Mouse (Mus musculus) midbrain, embryonic 16.5 days (tissue): ENCODE results near the gene Serpina11. TPM values are rescaled to one million over a fixed set of nuclear protein-coding genes. Genes with fewer than 3 reads are reported as not detected.
"Not testable (repeated sequence)": the region's sequence is repeated elsewhere in the genome, so short reads cannot be mapped to it uniquely, and the experiment has no call there.

Experiments used
- ATAC-seq: fragments of 200-750 bp; cut with Nextera tagmentation; 2 replicates; pipeline ENCODE4 v1.8.0; 2017; ENCODE audit warnings: moderate TSS enrichment
- H3K27ac ChIP-seq: fragments of 300-500 bp; sonication (generic); 2 replicates; pipeline ENCODE4 v1.5.1; 2014; ENCODE audit warnings: mild to moderate bottlenecking, low read length, mixed read lengths
- H3K27me3 ChIP-seq: fragments of 300-500 bp; sonication (generic); 2 replicates; pipeline ENCODE4 v1.6.1; 2014; ENCODE audit warnings: low read depth, low read length, mixed read lengths; ENCODE audit not compliant: control insufficient read depth, insufficient read depth
- H3K36me3 ChIP-seq: fragments of 300-500 bp; sonication (generic); 2 replicates; pipeline ENCODE4 v1.6.1; 2014; ENCODE audit warnings: mild to moderate bottlenecking, low read length, moderate library complexity, mixed read lengths; ENCODE audit not compliant: control insufficient read depth, insufficient read depth
- H3K4me1 ChIP-seq: fragments of 300-500 bp; sonication (generic); 2 replicates; pipeline ENCODE4 v1.6.1; 2014; ENCODE audit warnings: mild to moderate bottlenecking, low read length, mixed read lengths; ENCODE audit not compliant: control insufficient read depth, insufficient read depth
- H3K4me2 ChIP-seq: fragments of 300-500 bp; sonication (generic); 2 replicates; pipeline ENCODE4 v1.6.1; 2014; ENCODE audit warnings: mild to moderate bottlenecking, low read length, mixed read lengths
- H3K4me3 ChIP-seq: fragments of 300-500 bp; sonication (generic); 2 replicates; pipeline ENCODE4 v1.5.1; 2014; ENCODE audit warnings: low read depth, mild to moderate bottlenecking, low read length, moderate library complexity, mixed read lengths
- H3K9ac ChIP-seq: fragments of 300-500 bp; sonication (generic); 2 replicates; pipeline ENCODE4 v1.6.1; 2014; ENCODE audit warnings: low read depth, low read length, mixed read lengths
- H3K9me3 ChIP-seq: fragments of 300-500 bp; sonication (generic); replicated peaks from 2 replicates; pipeline ENCODE4 v1.6.1; 2014; ENCODE audit warnings: mild to moderate bottlenecking, low read length, mixed read lengths; ENCODE audit not compliant: control insufficient read depth, poor library complexity, severe bottlenecking
- WGBS: fragments of 180-500 bp; shearing (Covaris S2); extraction: QIAGEN DNeasy Blood & Tissue Kit; methylation state at CpG from one replicate; pipeline ENCODE4 v1.1.7; 2014; 5-methylcytosine and 5-hydroxymethylcytosine counted together
- polyA plus RNA-seq: library from polyadenylated mRNA; unstranded; fragments of >200 nt; fragmentation: Nextera tagmentation; extraction: Ambion mirVana; gene quantifications from 2 replicates; pipeline ENCODE4 v1.2.1, GENCODE M21; 2015

Serpina11 gene
- polyA plus RNA-seq, 1 experiment from 2014 or later = not detected

- Histone ChIP-seq H3K9ac (no peak overlapping the region), H3K4me3 (no peak overlapping the region), H3K27ac (no peak overlapping the region), H3K4me1 (no peaks in the 10 kb centered on the region), H3K4me2 (no peak overlapping the region), H3K27me3 (no peaks in the 10 kb centered on the region), H3K9me3 (no peaks in the 10 kb centered on the region), H3K36me3 (no peaks in the 10 kb centered on the region)
- WGBS = 83% methylated on average over 5 of the region's 5 CpGs
- no peak for ATAC-seq
These were observed 27.4 kb downstream of the Serpina11 start for GRCm38 (mm10) chr12:103962337-103962736.

GRCm38 (mm10) chr12:103961716-103962115 is 28.0 kb downstream of the Serpina11 start:
- no peaks in the 10 kb centered on the region for H3K36me3 ChIP-seq
- ATAC-seq = no peak

GRCm38 (mm10) chr12:103958798-103959197 is 31.0 kb downstream of the Serpina11 start, which contains the start of gene Serpina1e:
Serpina1e (minus strand) TSS chr12:103958975.
- Histone ChIP-seq H3K4me2 (no peak within 1 kb of the TSS), H3K27me3 (no peaks in the 10 kb centered on the region), H3K4me1 (no peaks in the 10 kb centered on the region), H3K36me3 (no peaks in the 10 kb centered on the region), H3K4me3 (no peak within 1 kb of the TSS), H3K27ac (no peak within 1 kb of the TSS), H3K9me3 (no peaks in the 10 kb centered on the region), H3K9ac (no peak within 1 kb of the TSS)
- 78% methylated on average over 3 of the region's 3 CpGs for WGBS
- ATAC-seq = no peak

More at GRCm38 (mm10) chr12:103961716-103962115, 28.0 kb downstream of the Serpina11 start:
- H3K9ac ChIP-seq = no peak overlapping the region
- H3K4me3 ChIP-seq = no peak overlapping the region
- H3K4me1 ChIP-seq = no peaks in the 10 kb centered on the region
- WGBS = 100% methylated on average over 1 of the region's 1 CpGs
- H3K4me2 ChIP-seq = no peak overlapping the region
- H3K27me3 ChIP-seq = no peaks in the 10 kb centered on the region
- no peak overlapping the region for H3K27ac ChIP-seq
- H3K9me3 ChIP-seq = no peaks in the 10 kb centered on the region

- H3K36me3 ChIP-seq, H3K9ac ChIP-seq, H3K27ac ChIP-seq, H3K4me1 ChIP-seq, H3K4me2 ChIP-seq, H3K4me3 ChIP-seq, H3K27me3 ChIP-seq, H3K9me3 ChIP-seq, ATAC-seq: not testable (repeated sequence)
- 78% methylated on average over 2 of the region's 2 CpGs for WGBS
These were observed 33.2 kb downstream of the Serpina11 start for GRCm38 (mm10) chr12:103956555-103956954.

- not testable (repeated sequence) for H3K27me3 ChIP-seq, H3K27ac ChIP-seq, H3K36me3 ChIP-seq, H3K9me3 ChIP-seq, H3K9ac ChIP-seq, H3K4me2 ChIP-seq, H3K4me1 ChIP-seq, H3K4me3 ChIP-seq, ATAC-seq
- 68% methylated on average over 3 of the region's 3 CpGs for WGBS
These were observed 36.8 kb downstream of the Serpina11 start for GRCm38 (mm10) chr12:103952972-103953371.

- H3K27me3 ChIP-seq = no peaks in the 10 kb centered on the region
- H3K36me3 ChIP-seq = no peaks in the 10 kb centered on the region
- no peak overlapping the region for H3K4me2 ChIP-seq
- 78% methylated on average over 4 of the region's 4 CpGs for WGBS
- no peak overlapping the region for H3K9ac ChIP-seq
- H3K27ac ChIP-seq = no peak overlapping the region
- H3K4me3 ChIP-seq = no peak overlapping the region
- no peaks in the 10 kb centered on the region for H3K4me1 ChIP-seq
- no peaks in the 10 kb centered on the region for H3K9me3 ChIP-seq
- no peak for ATAC-seq
These were observed 43.5 kb downstream of the Serpina11 start for GRCm38 (mm10) chr12:103946243-103946642.

Other genes starting within 250 kb of the Serpina11 start
- gene Serpina1d, start 216.4 kb downstream of the Serpina11 start, polyA plus RNA-seq = not detected in 2 replicates
- gene Serpina1b, start 159.6 kb downstream of the Serpina11 start, polyA plus RNA-seq = not detected in 2 replicates
- not detected in 2 replicates for gene Serpina1a, start 126.4 kb downstream of the Serpina11 start, polyA plus RNA-seq
- not detected in 2 replicates for gene Serpina1c, start 85.1 kb downstream of the Serpina11 start, polyA plus RNA-seq
- not detected in 2 replicates for gene Serpina1e, start 31.0 kb downstream of the Serpina11 start, polyA plus RNA-seq
- 0.05 TPM in 1 of 2 replicates, not detected in the other for gene Serpina9, start 23.8 kb upstream of the Serpina11 start, polyA plus RNA-seq
- not detected in 2 replicates for gene Serpina12, start 54.5 kb upstream of the Serpina11 start, polyA plus RNA-seq
- not detected in 2 replicates for gene Serpina5, start 111.2 kb upstream of the Serpina11 start, polyA plus RNA-seq
- gene Serpina3a, start 122.8 kb upstream of the Serpina11 start, polyA plus RNA-seq = not detected in 2 replicates
- gene Serpina3b, start 138.0 kb upstream of the Serpina11 start, polyA plus RNA-seq = not detected in 2 replicates
- 0.08 TPM in 1 of 2 replicates, not detected in the other for gene Serpina3c, start 163.9 kb upstream of the Serpina11 start, polyA plus RNA-seq
- gene Serpina3f, start 224.6 kb upstream of the Serpina11 start, polyA plus RNA-seq = 0.19 and 0.24 TPM in 2 replicates
- gene Serpina3g, start 246.3 kb upstream of the Serpina11 start, polyA plus RNA-seq = 0.16 and 0.87 TPM in 2 replicates